Mouse (Mus musculus) megakaryocyte, embryonic 14.5 days (primary cell): ENCODE data around the gene Olfr69.
"Not testable (repeated sequence)": the region's sequence is repeated elsewhere in the genome, so short reads cannot be mapped to it uniquely, and the experiment has no call there.

ENCODE experiments used
- FLI1 ChIP-seq: IDR thresholded peaks from 2 replicates; pipeline ENCODE4 v1.6.1; 2012; ENCODE audit warnings: low read length, inconsistent platforms, mixed read lengths
- GATA1 ChIP-seq: IDR thresholded peaks from 3 replicates; pipeline ENCODE4 v1.6.1; 2012; ENCODE audit warnings: mixed read lengths, low read length, inconsistent platforms, borderline replicate concordance

- TF ChIP-seq FLI1, GATA1: not testable (repeated sequence)
Measured at GRCm38 (mm10) chr7:103815085-103815484, 43.7 kb upstream of the Olfr69 start.
